Mouse (Mus musculus): Measurements from ENCODE around the gene Hus1. TPM values are rescaled to one million over a fixed set of nuclear protein-coding genes. Genes with fewer than 3 reads are reported as not detected.

Gene Hus1
- polyA plus RNA-seq, 1 experiment = 4.1 TPM

GRCm38 (mm10) chr11:8988084-8988483 is 22.9 kb downstream of the Hus1 start:
- no peaks in the 10 kb centered on the region for H3K27me3 ChIP-seq (ENCODE audit: control insufficient read depth, insufficient read depth, insufficient read length)
- no peaks in the 10 kb centered on the region for H3K79me2 ChIP-seq (ENCODE audit: control insufficient read depth, insufficient read depth)
- no peak overlapping the region for H3K4me3 ChIP-seq
- TF ChIP-seq POLR2AphosphoS2 (IDR thresholded peaks at IDR 0.05; ENCODE audit: insufficient read length, low read depth) (no peak), POLR2A (IDR thresholded peaks at IDR 0.05; ENCODE audit: insufficient read length, low read depth) (no peak), CEBPB (IDR thresholded peaks at IDR 0.05; ENCODE audit: insufficient read depth, poor library complexity, severe bottlenecking) (no peak), USF1 (IDR thresholded peaks at IDR 0.05; ENCODE audit: low read depth) (no peak), E2F4 (IDR thresholded peaks at IDR 0.05; ENCODE audit: insufficient read depth) (no peak), TCF12 (IDR thresholded peaks at IDR 0.05; ENCODE audit: insufficient read depth, poor library complexity, severe bottlenecking) (no peak), REST (IDR thresholded peaks at IDR 0.05; ENCODE audit: insufficient read depth, insufficient read length) (no peak), MYOD1 (IDR thresholded peaks at IDR 0.05; ENCODE audit: control insufficient read depth in 1 of 3, insufficient read length in 2 of 3, low read depth in 2 of 3) (no peak), MAX (IDR thresholded peaks at IDR 0.05; ENCODE audit: low read depth) (no peak), MYOG (IDR thresholded peaks at IDR 0.05; ENCODE audit: control insufficient read depth in 1 of 3, insufficient read depth in 1 of 3, insufficient read length in 2 of 3, low read depth in 2 of 3) (no peak), TCF3 (IDR thresholded peaks at IDR 0.05; ENCODE audit: insufficient read length, low read depth) (no peak), SRF (IDR thresholded peaks at IDR 0.05; ENCODE audit: control insufficient read depth, insufficient read length, low read depth) (no peak)
- H3K36me3 ChIP-seq (ENCODE audit: control insufficient read depth, insufficient read depth) = peaks cover 10% of the 10 kb centered on the region
- H3K4me2 ChIP-seq (ENCODE audit: low read depth) = no peak overlapping the region
- no peak overlapping the region for H3ac ChIP-seq (ENCODE audit: control insufficient read depth, insufficient read length)

- Histone ChIP-seq H3K4me3 (no peak overlapping the region), H3K79me2 (ENCODE audit: control insufficient read depth, insufficient read depth) (no peaks in the 10 kb centered on the region), H3ac (ENCODE audit: control insufficient read depth, insufficient read length) (no peak overlapping the region), H3K36me3 (ENCODE audit: control insufficient read depth, insufficient read depth) (no peaks in the 10 kb centered on the region), H3K4me2 (ENCODE audit: low read depth) (no peak overlapping the region), H3K27me3 (ENCODE audit: control insufficient read depth, insufficient read depth, insufficient read length) (no peaks in the 10 kb centered on the region)
- TF ChIP-seq USF1 (IDR thresholded peaks at IDR 0.05; ENCODE audit: low read depth) (no peak), MYOG (IDR thresholded peaks at IDR 0.05; ENCODE audit: control insufficient read depth in 1 of 3, insufficient read depth in 1 of 3, insufficient read length in 2 of 3, low read depth in 2 of 3) (no peak), TCF12 (IDR thresholded peaks at IDR 0.05; ENCODE audit: insufficient read depth, poor library complexity, severe bottlenecking) (no peak), SRF (IDR thresholded peaks at IDR 0.05; ENCODE audit: control insufficient read depth, insufficient read length, low read depth) (no peak), E2F4 (IDR thresholded peaks at IDR 0.05; ENCODE audit: insufficient read depth) (no peak)
These were observed 24.9 kb downstream of the Hus1 start for GRCm38 (mm10) chr11:8986058-8986457.

- H3K36me3 ChIP-seq (ENCODE audit: control insufficient read depth, insufficient read depth) = no peaks in the 10 kb centered on the region
- H3K27me3 ChIP-seq (ENCODE audit: control insufficient read depth, insufficient read depth, insufficient read length) = peaks cover 5% of the 10 kb centered on the region
- H3K4me3 ChIP-seq = no peak overlapping the region
- H3ac ChIP-seq (ENCODE audit: control insufficient read depth, insufficient read length) = no peak overlapping the region
- no peaks in the 10 kb centered on the region for H3K79me2 ChIP-seq (ENCODE audit: control insufficient read depth, insufficient read depth)
- no peak for TF ChIP-seq MYOG (IDR thresholded peaks at IDR 0.05; ENCODE audit: control insufficient read depth in 1 of 3, insufficient read depth in 1 of 3, insufficient read length in 2 of 3, low read depth in 2 of 3)
- no peak for TF ChIP-seq TCF12 (IDR thresholded peaks at IDR 0.05; ENCODE audit: insufficient read depth, poor library complexity, severe bottlenecking)
- TF ChIP-seq CEBPB (IDR thresholded peaks at IDR 0.05; ENCODE audit: insufficient read depth, poor library complexity, severe bottlenecking) = no peak
- no peak for TF ChIP-seq MYOD1 (IDR thresholded peaks at IDR 0.05; ENCODE audit: control insufficient read depth in 1 of 3, insufficient read length in 2 of 3, low read depth in 2 of 3)
- TF ChIP-seq USF1 (IDR thresholded peaks at IDR 0.05; ENCODE audit: low read depth) = no peak
- TF ChIP-seq POLR2A (IDR thresholded peaks at IDR 0.05; ENCODE audit: insufficient read length, low read depth) = no peak
- no peak for TF ChIP-seq REST (IDR thresholded peaks at IDR 0.05; ENCODE audit: insufficient read depth, insufficient read length)
- H3K4me2 ChIP-seq (ENCODE audit: low read depth) = no peak overlapping the region
These were observed 27.6 kb downstream of the Hus1 start for GRCm38 (mm10) chr11:8983237-8983861.

- Histone ChIP-seq H3K4me2 (ENCODE audit: low read depth) (no peak overlapping the region), H3K4me3 (no peak overlapping the region), H3K79me2 (ENCODE audit: control insufficient read depth, insufficient read depth) (no peaks in the 10 kb centered on the region), H3K36me3 (ENCODE audit: control insufficient read depth, insufficient read depth) (no peaks in the 10 kb centered on the region), H3K27me3 (ENCODE audit: control insufficient read depth, insufficient read depth, insufficient read length) (peaks cover 26% of the 10 kb centered on the region), H3ac (ENCODE audit: control insufficient read depth, insufficient read length) (no peak overlapping the region)
- no peak for TF ChIP-seq MAX (IDR thresholded peaks at IDR 0.05; ENCODE audit: low read depth)
- TF ChIP-seq SRF (IDR thresholded peaks at IDR 0.05; ENCODE audit: control insufficient read depth, insufficient read length, low read depth) = no peak
- no peak for TF ChIP-seq MYOD1 (IDR thresholded peaks at IDR 0.05; ENCODE audit: control insufficient read depth in 1 of 3, insufficient read length in 2 of 3, low read depth in 2 of 3)
- no peak for TF ChIP-seq REST (IDR thresholded peaks at IDR 0.05; ENCODE audit: insufficient read depth, insufficient read length)
- TF ChIP-seq TCF12 (IDR thresholded peaks at IDR 0.05; ENCODE audit: insufficient read depth, poor library complexity, severe bottlenecking) = no peak
- TF ChIP-seq E2F4 (IDR thresholded peaks at IDR 0.05; ENCODE audit: insufficient read depth) = no peak
- no peak for TF ChIP-seq MYOG (IDR thresholded peaks at IDR 0.05; ENCODE audit: control insufficient read depth in 1 of 3, insufficient read depth in 1 of 3, insufficient read length in 2 of 3, low read depth in 2 of 3)
- no peak for TF ChIP-seq POLR2A (IDR thresholded peaks at IDR 0.05; ENCODE audit: insufficient read length, low read depth)
- no peak for TF ChIP-seq POLR2AphosphoS2 (IDR thresholded peaks at IDR 0.05; ENCODE audit: insufficient read length, low read depth)
- TF ChIP-seq USF1 (IDR thresholded peaks at IDR 0.05; ENCODE audit: low read depth) = no peak
These were observed 32.8 kb downstream of the Hus1 start for GRCm38 (mm10) chr11:8978154-8978553.

- Histone ChIP-seq H3ac (ENCODE audit: control insufficient read depth, insufficient read length) (no peak within 1 kb of the TSS), H3K36me3 (ENCODE audit: control insufficient read depth, insufficient read depth) (no peaks in the 10 kb centered on the region), H3K4me3 (no peak within 1 kb of the TSS), H3K79me2 (ENCODE audit: control insufficient read depth, insufficient read depth) (no peaks in the 10 kb centered on the region), H3K4me2 (ENCODE audit: low read depth) (no peak within 1 kb of the TSS), H3K27me3 (ENCODE audit: control insufficient read depth, insufficient read depth, insufficient read length) (peaks cover 28% of the 10 kb centered on the region)
- TF ChIP-seq MYOG (IDR thresholded peaks at IDR 0.05; ENCODE audit: control insufficient read depth in 1 of 3, insufficient read depth in 1 of 3, insufficient read length in 2 of 3, low read depth in 2 of 3) = no peak
- no peak for TF ChIP-seq MAX (IDR thresholded peaks at IDR 0.05; ENCODE audit: low read depth)
- TF ChIP-seq POLR2AphosphoS2 (IDR thresholded peaks at IDR 0.05; ENCODE audit: insufficient read length, low read depth) = no peak
- no peak for TF ChIP-seq CEBPB (IDR thresholded peaks at IDR 0.05; ENCODE audit: insufficient read depth, poor library complexity, severe bottlenecking)
- no peak for TF ChIP-seq TCF12 (IDR thresholded peaks at IDR 0.05; ENCODE audit: insufficient read depth, poor library complexity, severe bottlenecking)
- no peak for TF ChIP-seq POLR2A (IDR thresholded peaks at IDR 0.05; ENCODE audit: insufficient read length, low read depth)
- TF ChIP-seq SRF (IDR thresholded peaks at IDR 0.05; ENCODE audit: control insufficient read depth, insufficient read length, low read depth) = no peak
- no peak for TF ChIP-seq TCF3 (IDR thresholded peaks at IDR 0.05; ENCODE audit: insufficient read length, low read depth)
These were observed 37.8 kb downstream of the Hus1 start, which contains the start of gene Pkd1l1 for GRCm38 (mm10) chr11:8973166-8973565. Pkd1l1 (minus strand) TSS chr11:8973266.

Data from myocyte (in vitro differentiated cells).